Mouse (Mus musculus) intestine, embryonic 14.5 days (tissue): ENCODE data around the gene Hspa1a. TPM values are rescaled to one million over a fixed set of nuclear protein-coding genes. Genes with fewer than 3 reads are reported as not detected.
"Not testable (repeated sequence)": the region's sequence is repeated elsewhere in the genome, so short reads cannot be mapped to it uniquely, and the experiment has no call there.

Experiments used
- ATAC-seq: fragments of 200-750 bp; cut with Nextera tagmentation; replicated peaks from 2 replicates; pipeline ENCODE4 v1.8.0; 2017; ENCODE audit warnings: low read depth, moderate number of reproducible peaks, moderate TSS enrichment, moderate library complexity; ENCODE audit not compliant: low FRiP score, low TSS enrichment
- DNase-seq: peaks from one replicate; pipeline ENCODE4 v3.0.0-alpha.2; 2018; ENCODE audit warnings: low spot score
- H3K27ac ChIP-seq: fragments of 300-500 bp; sonication (generic); 2 replicates; pipeline ENCODE4 v1.5.1; 2014; ENCODE audit warnings: low read depth, mild to moderate bottlenecking, control low read depth
- H3K27me3 ChIP-seq: fragments of 300-500 bp; sonication (generic); replicated peaks from 2 replicates; pipeline ENCODE4 v1.6.1; 2014; ENCODE audit warnings: low read length, control low read depth; ENCODE audit not compliant: control insufficient read depth, insufficient read depth
- H3K36me3 ChIP-seq: fragments of 300-500 bp; sonication (generic); 2 replicates; pipeline ENCODE4 v1.6.1; 2014; ENCODE audit warnings: low read length, control low read depth; ENCODE audit not compliant: control insufficient read depth, insufficient read depth
- H3K4me1 ChIP-seq: fragments of 300-500 bp; sonication (generic); replicated peaks from 2 replicates; pipeline ENCODE4 v1.6.1; 2014; ENCODE audit warnings: low read length, control low read depth, mixed read lengths; ENCODE audit not compliant: control insufficient read depth, insufficient read depth
- H3K4me2 ChIP-seq: fragments of 300-500 bp; sonication (generic); 2 replicates; pipeline ENCODE4 v1.6.1; 2014; ENCODE audit warnings: low read length
- H3K4me3 ChIP-seq: fragments of 300-500 bp; sonication (generic); 2 replicates; pipeline ENCODE4 v1.5.1; 2014; ENCODE audit warnings: low read depth, low read length, control low read depth, mixed read lengths
- H3K9ac ChIP-seq: fragments of 300-500 bp; sonication (generic); 2 replicates; pipeline ENCODE4 v1.6.1; 2014; ENCODE audit warnings: mild to moderate bottlenecking, low read length
- H3K9me3 ChIP-seq: fragments of 300-500 bp; sonication (generic); 2 replicates; pipeline ENCODE4 v1.6.1; 2016; ENCODE audit warnings: low read length, control low read depth; ENCODE audit not compliant: control insufficient read depth
- WGBS: fragments of 180-500 bp; shearing (Covaris S2); extraction: QIAGEN DNeasy Blood & Tissue Kit; methylation state at CpG from one replicate; pipeline ENCODE4 v1.1.7; 2014; 5-methylcytosine and 5-hydroxymethylcytosine counted together
- polyA plus RNA-seq: library from polyadenylated mRNA; unstranded; fragments of >200 nt; fragmentation: Nextera tagmentation; extraction: Ambion mirVana; gene quantifications from 2 replicates; pipeline ENCODE4 v1.2.1, GENCODE M21; 2014

Hspa1a gene
- polyA plus RNA-seq, 1 experiment from 2014 or later: 3.5 TPM

DNA sequence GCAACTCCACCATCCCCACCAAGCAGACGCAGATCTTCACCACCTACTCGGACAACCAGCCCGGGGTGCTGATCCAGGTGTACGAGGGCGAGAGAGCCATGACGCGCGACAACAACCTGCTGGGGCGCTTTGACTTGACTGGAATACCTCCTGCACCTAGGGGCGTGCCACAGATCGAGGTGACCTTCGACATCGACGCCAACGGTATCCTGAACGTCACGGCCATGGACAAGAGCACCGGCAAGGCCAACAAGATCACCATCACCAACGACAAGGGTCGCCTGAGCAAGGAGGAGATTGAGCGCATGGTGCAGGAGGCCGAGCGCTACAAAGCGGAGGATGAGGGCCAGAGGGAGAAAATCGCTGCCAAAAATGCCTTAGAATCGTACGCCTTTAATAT lies 6.3 kb upstream of the Hspa1a start:
- Histone ChIP-seq H3K27ac (no peak overlapping the region), H3K9me3 (no peaks in the 10 kb centered on the region), H3K4me2 (no peak overlapping the region), H3K27me3 (no peaks in the 10 kb centered on the region), H3K36me3 (no peaks in the 10 kb centered on the region), H3K4me3 (no peak overlapping the region), H3K9ac (no peak overlapping the region), H3K4me1 (peaks cover 21% of the 10 kb centered on the region)
- WGBS: 87% methylated on average over 27 of the region's 27 CpGs
- no peak for DNase-seq
- no peak for ATAC-seq

DNA sequence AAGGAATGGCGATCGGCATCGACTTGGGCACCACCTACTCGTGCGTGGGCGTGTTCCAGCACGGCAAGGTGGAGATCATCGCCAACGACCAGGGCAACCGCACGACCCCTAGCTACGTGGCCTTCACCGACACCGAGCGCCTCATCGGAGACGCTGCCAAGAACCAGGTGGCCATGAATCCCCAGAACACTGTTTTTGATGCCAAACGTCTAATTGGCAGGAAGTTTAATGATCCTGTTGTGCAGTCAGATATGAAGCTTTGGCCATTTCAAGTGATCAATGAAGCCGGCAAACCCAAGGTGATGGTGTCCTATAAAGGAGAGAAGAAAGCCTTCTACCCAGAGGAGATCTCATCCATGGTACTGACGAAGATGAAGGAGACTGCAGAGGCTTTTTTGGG lies 5.0 kb upstream of the Hspa1a start:
- H3K27me3 ChIP-seq: no peaks in the 10 kb centered on the region; the same call in 1 of the 2 replicates
- H3K4me2 ChIP-seq: no peak overlapping the region
- ATAC-seq: no peak
- no peaks in the 10 kb centered on the region for H3K36me3 ChIP-seq
- peaks cover 12% of the 10 kb centered on the region for H3K4me1 ChIP-seq
- WGBS: 95% methylated on average over 20 of the region's 20 CpGs
- H3K9me3 ChIP-seq: no peaks in the 10 kb centered on the region
- no peak overlapping the region for H3K27ac ChIP-seq
- DNase-seq: no peak
- H3K4me3 ChIP-seq: no peak overlapping the region
- H3K9ac ChIP-seq: no peak overlapping the region

DNA sequence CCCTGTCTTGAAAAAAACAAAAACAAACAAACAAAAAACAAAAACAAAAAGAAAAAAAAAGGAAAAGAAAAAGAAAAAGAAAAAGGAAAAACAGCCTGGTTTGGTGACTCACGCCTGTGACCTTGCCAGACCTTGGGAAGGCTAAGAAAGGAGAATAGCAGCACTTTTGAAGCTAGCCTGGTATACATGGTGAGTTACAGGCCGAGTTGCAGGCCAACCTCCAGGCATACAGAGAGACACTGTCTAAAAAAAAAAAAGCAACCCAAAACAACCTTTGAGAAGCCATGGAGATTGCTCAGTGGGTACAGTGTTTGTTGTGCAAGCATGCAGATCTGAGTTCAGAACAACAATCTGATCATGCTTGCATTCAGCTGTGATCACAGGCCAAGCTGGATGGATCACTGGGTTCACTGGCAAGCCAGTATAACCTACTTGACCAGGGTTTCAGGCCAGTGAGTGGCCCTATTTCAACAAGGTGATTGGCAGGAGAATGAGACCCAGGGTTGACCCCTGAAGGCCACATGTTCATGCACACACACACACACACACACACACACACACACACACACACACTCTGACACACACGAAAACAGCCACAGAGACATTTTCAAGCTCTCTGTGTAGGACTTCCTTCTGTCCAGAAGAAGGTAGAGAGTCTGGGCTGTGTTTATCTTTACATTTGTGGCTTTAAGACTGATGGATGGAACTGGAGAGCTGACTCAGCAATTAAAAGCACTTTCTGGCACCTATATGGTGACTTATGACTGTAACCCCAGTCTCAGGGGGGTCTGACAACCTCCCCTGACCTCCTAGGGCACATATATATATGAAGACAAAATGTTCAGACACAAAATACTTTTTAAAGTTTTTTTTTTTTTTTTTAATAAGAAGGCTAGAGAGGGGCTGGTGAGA lies 3.9 kb upstream of the Hspa1a start:
- Histone ChIP-seq H3K9ac (no peak overlapping the region), H3K4me1 (peaks cover 7% of the 10 kb centered on the region), H3K4me3 (no peak overlapping the region), H3K9me3 (no peaks in the 10 kb centered on the region), H3K4me2 (no peak overlapping the region), H3K27me3 (no peaks in the 10 kb centered on the region; the same call in 1 of the 2 replicates), H3K36me3 (no peaks in the 10 kb centered on the region), H3K27ac (no peak overlapping the region)
- WGBS: 79% methylated on average over 3 of the region's 3 CpGs
- DNase-seq (no peak), ATAC-seq (no peak)

DNA sequence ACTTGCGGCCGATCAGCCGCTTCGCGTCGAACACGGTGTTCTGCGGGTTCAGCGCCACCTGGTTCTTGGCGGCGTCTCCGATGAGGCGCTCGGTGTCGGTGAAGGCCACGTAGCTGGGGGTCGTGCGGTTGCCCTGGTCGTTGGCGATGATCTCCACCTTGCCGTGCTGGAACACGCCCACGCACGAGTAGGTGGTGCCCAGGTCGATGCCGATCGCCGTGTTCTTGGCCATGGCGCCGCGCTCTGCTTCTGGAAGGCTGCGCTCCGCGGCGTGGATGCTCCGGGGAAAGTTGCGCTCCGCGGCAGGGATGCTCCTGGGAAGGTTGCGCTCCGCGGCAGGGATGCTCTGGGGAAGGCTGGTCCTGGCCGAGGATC lies 275 bp downstream of the Hspa1a start:
- 2% methylated on average over 22 of the region's 43 CpGs for WGBS
- not testable (repeated sequence) for H3K9ac ChIP-seq, H3K27ac ChIP-seq, DNase-seq, H3K36me3 ChIP-seq, H3K9me3 ChIP-seq, H3K4me1 ChIP-seq
- Histone ChIP-seq H3K27me3 (peaks cover 25% of the 10 kb centered on the region), H3K4me2 (peak overlapping the region; percentile 83), H3K4me3 (peak overlapping the region; percentile 21)
- peak; percentile 61 for ATAC-seq

DNA sequence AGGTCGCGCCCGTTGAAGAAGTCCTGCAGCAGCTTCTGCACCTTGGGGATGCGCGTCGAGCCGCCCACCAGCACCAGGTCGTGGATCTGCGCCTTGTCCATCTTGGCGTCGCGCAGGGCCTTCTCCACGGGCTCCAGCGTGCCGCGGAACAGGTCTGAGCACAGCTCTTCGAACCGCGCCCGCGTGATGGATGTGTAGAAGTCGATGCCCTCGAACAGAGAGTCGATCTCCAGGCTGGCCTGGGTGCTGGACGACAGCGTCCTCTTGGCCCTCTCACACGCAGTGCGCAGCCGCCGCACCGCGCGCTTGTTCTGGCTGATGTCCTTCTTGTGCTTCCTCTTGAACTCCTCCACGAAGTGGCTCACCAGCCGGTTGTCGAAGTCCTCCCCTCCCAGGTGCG lies 1.1 kb downstream of the Hspa1a start:
- not testable (repeated sequence) for DNase-seq, H3K4me1 ChIP-seq, H3K9ac ChIP-seq, H3K27ac ChIP-seq, H3K4me3 ChIP-seq, ATAC-seq, H3K9me3 ChIP-seq, H3K4me2 ChIP-seq, H3K36me3 ChIP-seq
- 39% methylated on average over 25 of the region's 37 CpGs for WGBS
- H3K27me3 ChIP-seq: peaks cover 25% of the 10 kb centered on the region

DNA sequence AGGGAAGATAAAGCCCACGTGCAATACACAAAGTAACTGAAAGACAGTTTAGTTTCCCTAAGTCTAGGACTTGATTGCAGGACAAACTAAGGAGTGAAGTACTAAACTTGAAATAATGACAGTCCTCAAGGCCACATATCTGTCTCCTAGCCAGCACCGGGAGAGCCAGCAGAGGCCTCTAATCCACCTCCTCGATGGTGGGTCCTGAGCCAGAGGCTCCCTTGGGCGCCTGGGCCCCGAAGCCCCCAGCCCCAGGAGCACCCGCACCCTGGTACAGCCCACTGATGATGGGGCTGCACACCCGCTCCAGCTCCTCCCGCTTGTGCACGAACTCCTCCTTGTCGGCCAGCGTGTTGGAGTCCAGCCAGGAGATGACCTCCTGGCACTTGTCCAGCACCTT lies 2.1 kb downstream of the Hspa1a start, which contains the start of gene Gm20481:
Gene Gm20481 (plus strand): TSS at position 91 of the 400 bp plus-strand sequence.
- H3K9me3 ChIP-seq, ATAC-seq, H3K4me2 ChIP-seq, H3K4me3 ChIP-seq, H3K27ac ChIP-seq, H3K36me3 ChIP-seq, H3K4me1 ChIP-seq, H3K9ac ChIP-seq: not testable (repeated sequence)
- H3K27me3 ChIP-seq: peaks cover 25% of the 10 kb centered on the region
- 61% methylated on average over 6 of the region's 11 CpGs for WGBS
- peak; percentile 46 for DNase-seq

DNA sequence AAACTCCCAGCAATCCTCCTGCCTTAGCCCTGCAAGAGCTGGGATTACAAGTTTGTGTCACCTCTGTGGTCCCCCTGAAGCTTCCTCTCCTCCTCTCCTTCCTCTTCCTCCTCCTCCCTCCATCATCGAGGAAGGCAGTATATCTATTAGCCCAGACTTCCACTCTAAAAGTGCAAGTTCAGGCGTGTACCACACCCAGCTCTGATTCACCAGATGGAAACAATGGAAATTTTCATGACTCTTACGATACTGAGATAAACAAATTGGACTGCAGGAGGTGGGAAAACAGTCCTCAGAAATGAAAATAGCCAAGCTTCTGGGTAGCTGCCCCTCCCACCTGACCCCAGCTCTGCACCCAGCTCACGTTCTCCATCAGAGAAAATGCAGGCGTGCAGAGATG lies 6.3 kb downstream of the Hspa1a start:
- H3K27ac ChIP-seq: no peak overlapping the region
- no peaks in the 10 kb centered on the region for H3K4me1 ChIP-seq
- H3K4me2 ChIP-seq: no peak overlapping the region
- DNase-seq: no peak
- H3K9ac ChIP-seq: no peak overlapping the region
- WGBS: 62% methylated on average over 5 of the region's 5 CpGs
- peaks cover 25% of the 10 kb centered on the region for H3K27me3 ChIP-seq
- no peaks in the 10 kb centered on the region for H3K9me3 ChIP-seq
- no peak for ATAC-seq
- no peak overlapping the region for H3K4me3 ChIP-seq
- H3K36me3 ChIP-seq: no peaks in the 10 kb centered on the region

DNA sequence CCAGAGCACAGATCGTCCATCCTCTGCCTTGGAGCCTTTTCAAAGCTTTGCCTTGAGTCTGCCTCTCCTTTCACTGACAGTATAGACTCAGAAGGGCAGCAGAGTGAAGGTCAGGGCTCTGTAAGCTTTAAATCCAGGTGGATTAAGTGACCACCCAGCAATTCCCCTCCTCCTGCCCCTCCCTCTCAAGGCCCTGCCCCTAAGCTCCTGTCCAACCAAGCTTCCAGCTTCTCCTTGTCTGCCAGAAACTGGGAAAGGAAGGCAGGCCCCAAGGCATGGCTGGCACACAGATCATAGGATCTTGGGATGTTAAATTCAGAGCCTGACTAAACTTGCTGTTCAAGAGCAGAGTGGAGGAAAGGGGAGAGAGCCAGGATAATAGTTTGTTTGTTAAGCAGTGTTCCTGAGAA lies 7.3 kb downstream of the Hspa1a start:
- Histone ChIP-seq H3K4me2 (no peak overlapping the region), H3K9ac (no peak overlapping the region), H3K27ac (no peak overlapping the region), H3K36me3 (no peaks in the 10 kb centered on the region), H3K9me3 (no peaks in the 10 kb centered on the region), H3K4me1 (peaks cover 5% of the 10 kb centered on the region), H3K27me3 (peaks cover 22% of the 10 kb centered on the region), H3K4me3 (no peak overlapping the region)
- DNase-seq (no peak), ATAC-seq (no peak)
- WGBS: 27% methylated on average over 1 of the region's 1 CpGs

DNA sequence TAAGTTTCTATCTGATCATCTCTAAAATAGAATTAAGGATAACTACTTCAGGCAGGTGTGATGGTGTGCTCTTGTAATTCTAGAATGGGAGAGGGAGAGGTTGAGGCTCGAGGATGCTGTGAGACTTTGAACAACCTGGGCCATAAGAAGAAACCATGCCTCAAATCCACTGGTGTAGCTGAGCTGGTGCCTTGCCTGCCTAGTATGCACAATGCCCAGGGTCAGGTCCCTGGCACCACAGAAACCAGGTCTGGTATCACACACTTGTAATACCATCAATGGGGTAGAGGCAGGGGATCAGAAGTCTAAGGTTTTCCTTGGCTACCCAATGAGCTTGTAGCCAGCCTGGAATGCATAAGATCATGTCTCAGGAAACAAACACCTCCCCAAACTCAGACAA lies 9.1 kb downstream of the Hspa1a start:
- H3K27ac ChIP-seq: no peak overlapping the region
- WGBS: 73% methylated on average over 1 of the region's 1 CpGs
- peaks cover 4% of the 10 kb centered on the region for H3K27me3 ChIP-seq

More for the DNA sequence above, 9.1 kb downstream of the Hspa1a start:
- Histone ChIP-seq H3K9ac (no peak overlapping the region), H3K4me3 (no peak overlapping the region), H3K4me1 (peaks cover 5% of the 10 kb centered on the region), H3K4me2 (no peak overlapping the region), H3K9me3 (no peaks in the 10 kb centered on the region), H3K36me3 (no peaks in the 10 kb centered on the region)
- DNase-seq: no peak
- ATAC-seq: no peak
